Mouse (Mus musculus): ENCODE data around the gene Shc2. TPM values are rescaled to one million over a fixed set of nuclear protein-coding genes. Genes with fewer than 3 reads are reported as not detected.

Gene Shc2
- polyA plus RNA-seq, 1 experiment from 2014 or later: 24.5 TPM

- Histone ChIP-seq H3K4me1 (replicated peaks) (0 out of 2 replicates have a peak, but pooled peaks cover 4% of the 10 kb centered on the region), H3K9me3 (no peaks in the 10 kb centered on the region), H3K9ac (no peak overlapping the region), H3K4me3 (no peak overlapping the region), H3K27me3 (peaks cover 22% of the 10 kb centered on the region), H3K27ac (no peak overlapping the region), H3K36me3 (no peaks in the 10 kb centered on the region), H3K4me2 (no peak overlapping the region)
- ATAC-seq (ENCODE audit: low FRiP score): no peak
- 79% methylated on average over 4 of the region's 4 CpGs for WGBS
Measured at GRCm38 (mm10) chr10:79597936-79598230, 39.8 kb downstream of the Shc2 start.

GRCm38 (mm10) chr10:79597051-79597935 lies 40.4 kb downstream of the Shc2 start:
- H3K4me2 ChIP-seq: no peak overlapping the region
- ATAC-seq (ENCODE audit: low FRiP score): no peak
- WGBS: 33% methylated on average over 13 of the region's 13 CpGs
- H3K9ac ChIP-seq: peak overlapping the region; percentile 13; the same call in 1 of the 2 replicates
- peaks cover 28% of the 10 kb centered on the region for H3K27me3 ChIP-seq
- 0 out of 2 replicates have a peak, but pooled peaks cover 4% of the 10 kb centered on the region for H3K4me1 ChIP-seq (replicated peaks)
- no peak overlapping the region for H3K27ac ChIP-seq
- H3K9me3 ChIP-seq: no peaks in the 10 kb centered on the region
- no peak overlapping the region for H3K4me3 ChIP-seq
- no peaks in the 10 kb centered on the region for H3K36me3 ChIP-seq

- Histone ChIP-seq H3K36me3 (no peaks in the 10 kb centered on the region), H3K4me2 (no peak overlapping the region), H3K4me1 (replicated peaks) (0 out of 2 replicates have a peak, but pooled peaks cover 4% of the 10 kb centered on the region), H3K4me3 (no peak overlapping the region), H3K9ac (no peak overlapping the region), H3K9me3 (no peaks in the 10 kb centered on the region), H3K27ac (no peak overlapping the region), H3K27me3 (peaks cover 28% of the 10 kb centered on the region)
- 65% methylated on average over 8 of the region's 8 CpGs for WGBS
- ATAC-seq (ENCODE audit: low FRiP score): no peak; the same call in 1 of the 2 replicates
Measured at GRCm38 (mm10) chr10:79595590-79595929, 42.2 kb downstream of the Shc2 start.

GRCm38 (mm10) chr10:79594872-79595589 lies 42.7 kb downstream of the Shc2 start:
- ATAC-seq (ENCODE audit: low FRiP score): peak; percentile 89
- 17% methylated on average over 17 of the region's 17 CpGs for WGBS
- Histone ChIP-seq H3K4me2 (0 out of 2 replicates have a peak overlapping the region, but pooled peaks have one; percentile 25), H3K9ac (no peak overlapping the region), H3K9me3 (no peaks in the 10 kb centered on the region), H3K36me3 (no peaks in the 10 kb centered on the region), H3K4me1 (replicated peaks) (0 out of 2 replicates have a peak, but pooled peaks cover 4% of the 10 kb centered on the region), H3K27me3 (peaks cover 28% of the 10 kb centered on the region), H3K4me3 (no peak overlapping the region), H3K27ac (no peak overlapping the region)

- Histone ChIP-seq H3K9ac (no peak overlapping the region), H3K36me3 (no peaks in the 10 kb centered on the region), H3K9me3 (no peaks in the 10 kb centered on the region), H3K4me1 (replicated peaks) (0 out of 2 replicates have a peak, but pooled peaks cover 4% of the 10 kb centered on the region), H3K27ac (no peak overlapping the region), H3K27me3 (peaks cover 28% of the 10 kb centered on the region), H3K4me3 (no peak overlapping the region), H3K4me2 (no peak overlapping the region)
- WGBS: 64% methylated on average over 6 of the region's 6 CpGs
- ATAC-seq (ENCODE audit: low FRiP score): no peak
Measured at GRCm38 (mm10) chr10:79594111-79594510, 43.6 kb downstream of the Shc2 start.

GRCm38 (mm10) chr10:79590702-79591101 lies 47.0 kb downstream of the Shc2 start:
- 93% methylated on average over 1 of the region's 1 CpGs for WGBS
- no peak overlapping the region for H3K4me3 ChIP-seq
- H3K4me2 ChIP-seq: no peak overlapping the region
- no peaks in the 10 kb centered on the region for H3K36me3 ChIP-seq
- H3K4me1 ChIP-seq (replicated peaks): no peaks in the 10 kb centered on the region
- ATAC-seq (ENCODE audit: low FRiP score): no peak
- H3K27me3 ChIP-seq: peaks cover 20% of the 10 kb centered on the region
- no peak overlapping the region for H3K9ac ChIP-seq
- H3K9me3 ChIP-seq: no peaks in the 10 kb centered on the region
- H3K27ac ChIP-seq: no peak overlapping the region

- ATAC-seq (ENCODE audit: low FRiP score): no peak
Measured at GRCm38 (mm10) chr10:79587752-79588126, 50.0 kb downstream of the Shc2 start.

GRCm38 (mm10) chr10:79587061-79587751 lies 50.5 kb downstream of the Shc2 start, which contains the start of gene Theg:
TSS of gene Theg (minus strand) at chr10:79587331.
- no peak for ATAC-seq (ENCODE audit: low FRiP score)
- Histone ChIP-seq H3K27ac (no peak within 1 kb of the TSS), H3K4me1 (replicated peaks) (no peaks in the 10 kb centered on the region), H3K36me3 (no peaks in the 10 kb centered on the region), H3K27me3 (no peaks in the 10 kb centered on the region), H3K4me2 (no peak within 1 kb of the TSS), H3K9me3 (no peaks in the 10 kb centered on the region), H3K4me3 (no peak within 1 kb of the TSS), H3K9ac (no peak within 1 kb of the TSS)
- WGBS: 81% methylated on average over 5 of the region's 5 CpGs

More at GRCm38 (mm10) chr10:79587752-79588126, 50.0 kb downstream of the Shc2 start:
- H3K4me3 ChIP-seq: no peak overlapping the region
- no peaks in the 10 kb centered on the region for H3K36me3 ChIP-seq
- no peak overlapping the region for H3K9ac ChIP-seq
- H3K9me3 ChIP-seq: no peaks in the 10 kb centered on the region
- H3K4me2 ChIP-seq: no peak overlapping the region
- 0 out of 2 replicates have a peak, but pooled peaks cover 5% of the 10 kb centered on the region for H3K27me3 ChIP-seq
- H3K4me1 ChIP-seq (replicated peaks): no peaks in the 10 kb centered on the region
- H3K27ac ChIP-seq: no peak overlapping the region
- WGBS: 73% methylated on average over 4 of the region's 4 CpGs

GRCm38 (mm10) chr10:79586243-79586642 lies 51.5 kb downstream of the Shc2 start:
- no peaks in the 10 kb centered on the region for H3K27me3 ChIP-seq
- no peak for ATAC-seq (ENCODE audit: low FRiP score)
- 80% methylated on average over 8 of the region's 8 CpGs for WGBS

GRCm38 (mm10) chr10:79585723-79586122 lies 52.0 kb downstream of the Shc2 start:
- H3K36me3 ChIP-seq: no peaks in the 10 kb centered on the region
- no peaks in the 10 kb centered on the region for H3K27me3 ChIP-seq
- no peaks in the 10 kb centered on the region for H3K4me1 ChIP-seq (replicated peaks)
- WGBS: 93% methylated on average over 5 of the region's 5 CpGs
- no peaks in the 10 kb centered on the region for H3K9me3 ChIP-seq
- H3K27ac ChIP-seq: no peak overlapping the region
- no peak for ATAC-seq (ENCODE audit: low FRiP score)
- H3K4me3 ChIP-seq: no peak overlapping the region
- H3K9ac ChIP-seq: no peak overlapping the region
- no peak overlapping the region for H3K4me2 ChIP-seq

More at GRCm38 (mm10) chr10:79586243-79586642, 51.5 kb downstream of the Shc2 start:
- Histone ChIP-seq H3K4me2 (no peak overlapping the region), H3K4me1 (replicated peaks) (no peaks in the 10 kb centered on the region), H3K4me3 (no peak overlapping the region), H3K36me3 (no peaks in the 10 kb centered on the region), H3K9me3 (no peaks in the 10 kb centered on the region), H3K9ac (no peak overlapping the region), H3K27ac (no peak overlapping the region)

GRCm38 (mm10) chr10:79585136-79585535 lies 52.6 kb downstream of the Shc2 start:
- no peak overlapping the region for H3K4me2 ChIP-seq
- 88% methylated on average over 6 of the region's 6 CpGs for WGBS
- H3K4me3 ChIP-seq: no peak overlapping the region

GRCm38 (mm10) chr10:79584426-79584825 lies 53.3 kb downstream of the Shc2 start:
- H3K27ac ChIP-seq: no peak overlapping the region
- no peaks in the 10 kb centered on the region for H3K27me3 ChIP-seq
- no peak for ATAC-seq (ENCODE audit: low FRiP score)
- 88% methylated on average over 9 of the region's 9 CpGs for WGBS
- H3K4me3 ChIP-seq: no peak overlapping the region
- H3K36me3 ChIP-seq: no peaks in the 10 kb centered on the region
- H3K9ac ChIP-seq: no peak overlapping the region
- H3K4me1 ChIP-seq (replicated peaks): no peaks in the 10 kb centered on the region
- H3K4me2 ChIP-seq: no peak overlapping the region
- H3K9me3 ChIP-seq: no peaks in the 10 kb centered on the region

More at GRCm38 (mm10) chr10:79585136-79585535, 52.6 kb downstream of the Shc2 start:
- H3K27me3 ChIP-seq: no peaks in the 10 kb centered on the region
- ATAC-seq (ENCODE audit: low FRiP score): no peak
- H3K9me3 ChIP-seq: no peaks in the 10 kb centered on the region
- H3K36me3 ChIP-seq: no peaks in the 10 kb centered on the region
- H3K27ac ChIP-seq: no peak overlapping the region
- no peaks in the 10 kb centered on the region for H3K4me1 ChIP-seq (replicated peaks)
- no peak overlapping the region for H3K9ac ChIP-seq

Measured in hindbrain, embryonic 13.5 days (tissue).